Mouse (Mus musculus) gastrocnemius, postnatal 4 days (tissue): ENCODE data around the gene Alk. TPM values are rescaled to one million over a fixed set of nuclear protein-coding genes. Genes with fewer than 3 reads are reported as not detected.
A peak's percentile ranks its signal among the peaks of the same experiment; 100 is the strongest.

ENCODE experiments used
- DNase-seq, 2 experiments: peaks; one replicate each; pipeline ENCODE4 v3.0.0; 2021 to 2022; ENCODE audit warnings: low spot score in 2 of 2, mixed read lengths in 2 of 2
- total RNA-seq, 2 experiments: library from RNA; stranded (reverse); gene quantifications; 2 replicates each; pipeline ENCODE4 v1.2.3; 2021

Alk gene
- total RNA-seq, 2 experiments from 2014 or later: 0.37 to 0.47 TPM

DNA sequence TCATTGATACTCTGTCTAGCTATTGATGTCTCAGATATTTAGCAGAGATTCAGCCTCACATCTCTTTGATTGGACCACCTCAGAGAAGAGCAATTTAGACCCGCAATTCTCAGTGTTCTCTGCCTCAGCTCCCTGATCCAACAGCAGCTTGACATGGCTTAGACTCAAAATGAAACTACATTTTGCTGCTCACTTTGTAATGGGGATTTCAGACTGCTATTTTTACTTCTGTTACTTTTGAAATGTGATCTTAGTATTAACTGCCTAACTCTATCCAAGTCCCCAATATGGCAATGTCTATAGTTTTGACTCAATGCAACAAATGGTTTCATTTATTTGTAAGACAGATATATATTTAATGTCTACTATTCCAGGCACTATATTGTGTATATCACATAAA, 332.8 kb downstream of the Alk start:
- no peak for DNase-seq

DNA sequence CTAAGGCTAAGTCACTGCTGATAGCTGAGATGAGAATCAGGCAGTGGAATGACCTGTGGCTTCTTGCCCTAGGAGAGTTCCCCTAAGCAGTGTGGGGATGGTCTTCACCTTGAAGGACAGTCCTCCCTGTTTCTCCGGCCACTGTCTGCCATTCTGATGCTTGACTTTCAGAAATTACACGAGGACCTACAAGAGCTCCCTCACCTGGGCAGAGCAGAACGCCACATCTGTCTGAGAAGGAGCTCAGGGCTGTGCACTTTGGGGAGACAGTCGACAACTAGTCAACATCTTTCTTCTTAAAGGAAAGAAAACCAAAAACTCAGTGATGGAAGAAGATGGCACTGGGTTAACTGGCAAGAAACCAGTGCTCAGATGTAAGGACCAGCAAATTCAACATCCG, 335.9 kb downstream of the Alk start:
- no peak for DNase-seq

GRCm38 (mm10) chr17:72265171-72266022, 339.0 kb downstream of the Alk start:
- DNase-seq: peak in 1 of 2 experiments; percentile 14

DNA sequence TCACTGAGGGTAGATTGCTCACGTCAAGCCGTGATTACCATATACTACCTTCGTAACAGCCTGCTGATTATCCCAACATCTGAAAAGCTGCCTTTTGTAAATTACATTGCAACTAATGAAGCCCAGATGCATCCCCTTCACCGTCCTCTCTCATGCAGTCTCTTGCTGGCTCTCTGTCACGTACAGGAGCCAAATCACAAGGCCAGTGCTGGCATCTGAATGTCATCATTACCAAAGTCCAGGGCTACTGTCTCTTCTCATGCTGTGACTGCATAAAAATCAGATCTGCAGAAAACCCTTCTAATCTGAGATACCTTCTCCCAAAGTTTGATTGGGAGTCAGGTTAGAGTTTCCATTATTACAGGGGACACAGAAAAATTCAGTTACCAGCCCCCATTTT, 351.0 kb downstream of the Alk start:
- no peak for DNase-seq

DNA sequence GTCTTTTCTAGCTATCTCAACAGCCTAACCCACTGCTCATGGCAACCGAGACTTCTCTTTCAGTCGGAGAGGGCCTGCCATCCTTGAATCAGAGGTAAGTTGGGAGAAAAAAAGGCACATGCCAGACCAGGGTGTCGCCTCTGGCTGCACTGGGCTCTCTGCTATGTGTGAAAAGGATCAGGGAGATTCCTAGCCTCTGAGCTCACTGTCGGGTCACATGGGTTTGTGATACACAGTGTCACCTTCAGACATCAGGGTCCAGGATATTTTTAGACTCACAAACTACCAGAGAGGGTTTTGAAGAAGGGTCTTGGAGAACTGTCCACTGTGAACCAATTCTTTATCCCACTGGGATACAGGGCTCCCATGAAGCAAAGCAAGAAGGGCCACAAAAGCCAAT, 352.9 kb downstream of the Alk start:
- no peak for DNase-seq

GRCm38 (mm10) chr17:72250482-72251405, 353.7 kb downstream of the Alk start:
- DNase-seq: no peak

DNA sequence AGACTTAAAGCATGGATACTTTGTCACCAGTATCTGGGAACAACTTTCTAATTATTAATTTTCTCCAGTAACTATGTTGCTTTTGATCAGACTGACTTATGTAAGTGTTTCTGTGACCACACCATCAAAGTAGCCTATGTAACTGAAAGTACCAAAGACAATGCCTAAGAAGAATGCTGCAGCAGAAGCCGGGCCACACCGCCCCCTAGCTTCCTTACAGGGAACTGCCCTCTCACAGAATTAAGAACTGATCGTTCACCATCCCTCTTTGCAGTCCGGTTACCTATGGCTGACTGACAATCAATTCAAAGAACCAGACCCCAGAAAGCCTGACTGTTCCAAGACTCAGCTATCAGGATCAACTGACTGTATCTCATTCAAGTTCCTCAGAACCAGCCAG, 362.4 kb downstream of the Alk start:
- peak in 1 of 2 experiments; percentile 25 for DNase-seq

DNA sequence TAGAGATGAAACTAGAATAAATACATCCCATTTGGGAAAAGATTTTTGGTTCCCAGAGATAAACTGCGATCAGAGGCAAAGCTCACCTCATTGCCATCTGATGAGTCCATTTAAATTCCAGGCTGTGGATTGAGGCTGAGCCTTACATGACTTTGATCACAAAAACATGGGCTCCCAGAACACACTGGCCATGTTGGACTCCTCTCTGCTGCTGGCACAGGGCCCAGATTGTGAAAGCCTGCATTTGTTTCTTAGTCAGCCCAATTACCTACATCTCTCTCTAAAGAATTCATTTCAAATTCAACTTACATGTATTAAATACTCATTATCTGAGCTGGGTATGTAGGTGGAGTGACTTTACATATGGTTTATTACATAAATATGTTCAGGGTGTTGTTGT, 367.1 kb downstream of the Alk start:
- peak in 1 of 2 experiments; percentile 21 for DNase-seq

GRCm38 (mm10) chr17:72230891-72231290, 373.5 kb downstream of the Alk start:
- DNase-seq: no peak

- no peak for DNase-seq
These were observed 385.6 kb downstream of the Alk start for GRCm38 (mm10) chr17:72218816-72219215.

GRCm38 (mm10) chr17:72197576-72197975, 406.9 kb downstream of the Alk start:
- DNase-seq: no peak

- DNase-seq: no peak
These were observed 409.3 kb downstream of the Alk start for GRCm38 (mm10) chr17:72194976-72195650.

DNA sequence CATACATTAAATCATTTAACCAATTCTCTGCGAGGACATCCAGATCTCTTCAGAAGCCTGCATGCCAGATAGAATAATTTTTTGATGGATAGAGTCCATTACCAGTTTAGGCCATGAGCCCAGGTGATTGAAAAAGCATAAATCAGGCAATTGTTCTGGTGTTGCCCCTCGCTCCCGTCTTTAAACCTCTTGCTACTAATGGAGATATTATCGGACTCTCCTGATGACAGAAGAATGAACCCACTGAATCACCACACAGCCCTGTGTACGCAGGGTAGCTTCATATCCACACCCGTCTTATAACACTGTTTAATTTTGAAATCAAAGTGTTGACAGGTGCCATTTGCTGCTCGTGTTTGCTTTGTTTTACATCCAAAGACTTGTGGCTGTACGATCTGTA, 413.9 kb downstream of the Alk start:
- no peak for DNase-seq

DNA sequence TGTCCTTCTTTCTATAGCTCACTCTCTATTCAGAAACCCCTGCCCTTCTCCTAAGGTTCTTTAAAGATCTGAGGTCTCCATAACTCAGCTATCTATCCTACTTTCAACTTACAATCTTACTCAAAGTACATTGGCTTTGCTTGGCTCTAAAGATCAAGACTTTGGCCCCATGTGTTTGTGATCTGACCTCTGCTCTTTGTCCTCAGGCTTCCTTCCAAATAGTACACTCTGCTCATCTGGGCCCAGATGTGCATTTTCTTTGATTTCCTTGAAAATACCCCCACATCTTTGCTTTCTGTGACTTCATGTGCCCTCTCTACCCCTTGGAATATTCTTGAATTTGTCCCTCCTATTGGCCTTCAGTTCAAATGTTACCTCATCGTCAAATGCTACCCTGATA, 417.4 kb downstream of the Alk start:
- no peak for DNase-seq

DNA sequence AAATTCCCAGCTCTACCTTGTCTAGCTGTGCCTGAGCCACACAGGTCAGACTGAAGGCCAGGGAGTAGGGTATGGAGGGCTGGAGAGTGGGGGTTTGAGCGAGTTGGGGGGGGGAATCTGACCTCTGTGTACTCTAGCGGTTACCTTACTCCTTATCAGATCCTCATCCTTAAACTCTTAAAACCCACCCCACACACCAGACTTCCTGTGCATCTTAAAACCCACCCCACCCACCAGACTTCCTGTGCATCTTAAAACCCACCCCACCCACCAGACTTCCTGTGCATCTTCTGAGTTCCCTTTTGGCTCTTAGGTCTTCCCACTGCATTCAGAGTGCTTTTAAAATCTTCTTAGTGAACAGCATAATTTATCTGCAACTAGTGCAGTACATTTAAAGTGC, 422.0 kb downstream of the Alk start:
- DNase-seq: no peak

- DNase-seq: no peak
These were observed 424.2 kb downstream of the Alk start for GRCm38 (mm10) chr17:72180200-72180599.

- no peak for DNase-seq
These were observed 424.7 kb downstream of the Alk start for GRCm38 (mm10) chr17:72179722-72180140.

GRCm38 (mm10) chr17:72173778-72174177, 430.6 kb downstream of the Alk start:
- no peak for DNase-seq

DNA sequence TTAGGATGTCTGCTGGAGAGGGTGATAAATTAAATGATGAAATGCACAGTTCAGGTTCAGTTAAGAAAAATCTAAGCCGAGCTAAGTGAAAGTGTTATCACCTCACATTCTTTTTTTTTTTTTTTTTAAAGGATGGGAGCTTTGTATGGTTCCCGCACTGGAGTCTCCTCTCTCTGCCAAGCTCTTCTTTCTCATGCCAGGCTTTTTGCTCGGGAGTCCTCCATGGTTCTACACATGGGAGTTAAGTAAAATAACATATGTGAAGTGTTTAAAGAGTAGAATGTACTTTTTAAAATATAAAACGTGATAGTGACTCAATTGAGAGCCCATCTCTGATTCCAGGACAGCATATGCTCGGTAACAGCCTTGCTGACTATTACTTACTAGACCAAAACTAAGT, 436.3 kb downstream of the Alk start:
- no peak for DNase-seq

GRCm38 (mm10) chr17:72158857-72159385, 445.5 kb downstream of the Alk start:
- no peak for DNase-seq
